Mouse (Mus musculus) kidney, postnatal 0 days (tissue): ENCODE results near the gene Disp1. TPM values are rescaled to one million over a fixed set of nuclear protein-coding genes. Genes with fewer than 3 reads are reported as not detected.
A peak's percentile ranks its signal among the peaks of the same experiment; 100 is the strongest.

Source experiments
- ATAC-seq: fragments of 200-750 bp; cut with Nextera tagmentation; replicated peaks from 2 replicates; pipeline ENCODE4 v1.8.0; 2017; ENCODE audit warnings: low read depth, moderate number of reproducible peaks, moderate TSS enrichment, moderate library complexity; ENCODE audit not compliant: low FRiP score
- DNase-seq: peaks from one replicate; pipeline ENCODE4 v3.0.0-alpha.2; 2016; ENCODE audit warnings: low spot score
- H3K27ac ChIP-seq: fragments of 300-500 bp; sonication (generic); 2 replicates; pipeline ENCODE4 v1.5.1; 2014; ENCODE audit warnings: mild to moderate bottlenecking
- H3K27me3 ChIP-seq: fragments of 300-500 bp; sonication (generic); 2 replicates; pipeline ENCODE4 v1.6.1; 2014; ENCODE audit warnings: low read length, mixed read lengths; ENCODE audit not compliant: insufficient read depth
- H3K36me3 ChIP-seq: fragments of 300-500 bp; sonication (generic); 2 replicates; pipeline ENCODE4 v1.6.1; 2014; ENCODE audit warnings: low read length, mixed read lengths; ENCODE audit not compliant: insufficient read depth
- H3K4me1 ChIP-seq: fragments of 300-500 bp; sonication (generic); replicated peaks from 2 replicates; pipeline ENCODE4 v1.6.1; 2014; ENCODE audit warnings: antibody characterized with exemption, low read length, mixed read lengths; ENCODE audit not compliant: insufficient read depth
- H3K4me2 ChIP-seq: fragments of 300-500 bp; sonication (generic); 2 replicates; pipeline ENCODE4 v1.6.1; 2014; ENCODE audit warnings: mild to moderate bottlenecking, low read length, moderate library complexity, mixed read lengths
- H3K4me3 ChIP-seq: fragments of 300-500 bp; sonication (generic); replicated peaks from 2 replicates; pipeline ENCODE4 v1.5.1; 2014; ENCODE audit warnings: low read depth, low read length
- H3K9ac ChIP-seq: fragments of 300-500 bp; sonication (generic); 2 replicates; pipeline ENCODE4 v1.6.1; 2014; ENCODE audit warnings: low read depth, low read length
- H3K9me3 ChIP-seq: fragments of 300-500 bp; sonication (generic); replicated peaks from 2 replicates; pipeline ENCODE4 v1.6.1; 2016; ENCODE audit warnings: low read length, inconsistent platforms, mixed read lengths
- CTCF ChIP-seq: IDR thresholded peaks from 2 replicates; pipeline ENCODE4 v1.5.1; 2016; ENCODE audit warnings: antibody characterized with exemption, low read depth, mild to moderate bottlenecking, moderate library complexity
- WGBS: fragments of 180-500 bp; shearing (Covaris S2); extraction: QIAGEN DNeasy Blood & Tissue Kit; methylation state at CpG from one replicate; pipeline ENCODE4 v1.1.7; 2014; 5-methylcytosine and 5-hydroxymethylcytosine counted together
- polyA plus RNA-seq: library from polyadenylated mRNA; unstranded; fragments of >200 nt; fragmentation: Nextera tagmentation; extraction: Ambion mirVana; gene quantifications from 2 replicates; pipeline ENCODE4 v1.2.1, GENCODE M21; 2015

Gene Disp1
- polyA plus RNA-seq, 1 experiment from 2014 or later = 8.4 TPM

DNA sequence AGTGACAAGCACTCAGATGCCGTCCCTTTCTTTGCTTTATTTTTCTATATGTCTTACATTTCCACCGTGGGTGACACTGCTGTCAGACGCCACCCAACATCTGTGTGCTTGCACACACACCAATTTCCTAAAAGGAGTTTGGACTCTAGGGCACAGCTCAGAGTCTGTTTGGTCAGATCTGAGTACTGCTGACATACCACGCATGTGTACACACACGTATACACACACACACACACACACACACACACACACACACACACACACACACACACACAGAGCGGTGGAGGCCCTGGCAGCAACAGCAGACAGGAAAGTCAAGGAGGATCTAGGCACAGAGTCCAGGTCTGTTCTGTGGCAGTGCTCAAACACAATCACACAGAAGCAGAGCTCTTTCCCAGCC is 61.1 kb downstream of the Disp1 start:
- DNase-seq (no peak), ATAC-seq (no peak)
- no peaks in the 10 kb centered on the region for H3K9me3 ChIP-seq
- H3K27me3 ChIP-seq = no peaks in the 10 kb centered on the region
- H3K4me1 ChIP-seq = peaks cover 8% of the 10 kb centered on the region
- 83% methylated on average over 6 of the region's 6 CpGs for WGBS
- TF ChIP-seq CTCF = no peak
- H3K9ac ChIP-seq = no peak overlapping the region
- H3K36me3 ChIP-seq = no peaks in the 10 kb centered on the region
- H3K27ac ChIP-seq = no peak overlapping the region
- no peak overlapping the region for H3K4me2 ChIP-seq
- no peak overlapping the region for H3K4me3 ChIP-seq

DNA sequence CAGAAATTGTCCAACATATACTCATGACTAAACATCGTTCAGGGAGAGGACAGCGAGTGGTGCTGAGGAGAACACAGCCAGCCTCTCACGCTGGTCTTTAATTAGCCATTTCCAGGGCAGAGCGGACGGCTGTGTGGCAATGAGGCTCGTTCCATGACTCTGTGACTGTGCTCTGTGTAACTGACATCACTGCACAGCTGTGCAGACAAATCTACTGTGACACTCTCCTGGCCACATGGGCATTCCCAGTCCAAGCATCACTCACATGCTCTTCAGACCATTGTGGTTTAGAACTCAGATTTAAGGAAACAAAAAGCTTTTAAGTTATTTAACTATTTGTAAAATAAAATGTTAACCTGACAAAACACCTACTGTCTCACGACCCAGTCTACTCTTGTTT is 62.1 kb downstream of the Disp1 start:
- Histone ChIP-seq H3K4me1 (peaks cover 12% of the 10 kb centered on the region), H3K36me3 (no peaks in the 10 kb centered on the region), H3K27ac (no peak overlapping the region), H3K4me3 (no peak overlapping the region), H3K4me2 (no peak overlapping the region), H3K9me3 (no peaks in the 10 kb centered on the region), H3K9ac (no peak overlapping the region), H3K27me3 (no peaks in the 10 kb centered on the region)
- no peak for DNase-seq
- ATAC-seq = no peak
- no peak for TF ChIP-seq CTCF
- WGBS = 67% methylated on average over 7 of the region's 7 CpGs

DNA sequence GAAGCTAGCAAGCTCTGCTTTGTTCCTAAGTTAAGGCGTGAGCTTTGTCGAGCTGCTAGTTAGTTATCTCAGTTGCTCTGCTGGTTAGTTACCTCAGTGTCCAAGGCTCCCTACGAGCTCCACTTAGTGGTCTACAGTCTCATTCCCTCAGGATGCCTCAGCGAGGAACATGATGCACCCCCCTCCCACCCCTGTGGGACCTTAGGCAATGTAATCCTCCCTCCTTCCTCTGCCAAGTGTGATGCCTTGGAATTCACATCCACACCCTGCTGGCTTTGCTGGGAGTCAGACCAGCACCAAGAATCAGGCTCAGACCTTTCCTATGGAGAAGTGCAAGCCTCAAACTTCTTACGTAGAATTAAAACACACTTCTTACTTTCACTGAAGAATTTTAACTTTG is 65.7 kb downstream of the Disp1 start:
- no peaks in the 10 kb centered on the region for H3K9me3 ChIP-seq
- peak; percentile 49 for DNase-seq
- no peak for ATAC-seq
- no peak for TF ChIP-seq CTCF
- H3K4me1 ChIP-seq = peaks cover 12% of the 10 kb centered on the region
- no peak overlapping the region for H3K9ac ChIP-seq
- 56% methylated on average over 5 of the region's 5 CpGs for WGBS
- no peak overlapping the region for H3K4me3 ChIP-seq
- H3K27ac ChIP-seq = no peak overlapping the region
- H3K27me3 ChIP-seq = no peaks in the 10 kb centered on the region
- H3K36me3 ChIP-seq = no peaks in the 10 kb centered on the region
- no peak overlapping the region for H3K4me2 ChIP-seq

DNA sequence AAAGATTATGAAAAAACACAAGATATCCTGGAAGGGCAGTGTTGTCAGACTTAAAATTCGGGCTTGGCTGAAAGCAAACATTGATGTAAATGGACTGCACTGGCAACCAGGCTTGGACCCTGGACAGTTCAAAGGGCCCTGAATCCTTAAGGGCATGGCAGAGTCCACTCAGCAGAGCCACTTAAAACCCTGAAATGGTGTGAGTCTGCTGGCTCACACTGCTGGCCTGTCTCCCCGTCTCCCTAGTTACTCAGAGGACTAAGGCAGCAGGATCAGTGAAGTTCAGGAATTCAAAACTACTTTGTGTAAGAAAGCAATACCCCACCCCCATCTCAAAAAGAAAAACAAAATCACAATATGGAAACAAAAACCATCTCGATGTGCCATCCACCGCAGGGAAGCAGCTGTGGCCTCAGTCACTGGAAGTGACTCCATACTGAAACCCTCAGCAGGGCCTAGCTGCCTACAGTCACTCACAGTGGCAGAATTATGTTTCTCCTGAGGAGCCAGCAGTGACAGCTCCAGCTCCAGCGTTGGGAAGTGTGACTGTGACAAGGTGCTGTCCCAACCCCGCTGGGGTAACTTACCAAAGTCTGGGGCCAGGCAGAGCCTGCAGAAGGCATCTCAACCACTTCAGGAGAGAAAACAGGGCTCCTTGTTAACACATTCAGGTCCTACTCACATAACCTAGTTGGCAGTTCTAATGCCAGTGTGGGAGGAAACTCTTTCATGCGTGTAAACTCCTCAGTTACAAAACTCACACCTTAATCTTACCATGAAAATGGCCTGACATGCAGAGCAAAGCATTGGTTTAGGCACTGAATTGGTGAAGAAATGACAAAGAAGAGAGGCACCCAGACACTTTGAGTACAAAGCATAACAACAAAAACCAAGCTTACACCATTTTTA is 66.8 kb downstream of the Disp1 start:
- Histone ChIP-seq H3K9ac (no peak overlapping the region), H3K4me1 (peaks cover 12% of the 10 kb centered on the region), H3K36me3 (no peaks in the 10 kb centered on the region), H3K4me2 (no peak overlapping the region), H3K27ac (0 out of 2 replicates have a peak overlapping the region, but pooled peaks have one; percentile 32), H3K27me3 (no peaks in the 10 kb centered on the region), H3K4me3 (no peak overlapping the region), H3K9me3 (no peaks in the 10 kb centered on the region)
- no peak for TF ChIP-seq CTCF
- DNase-seq = peak; percentile 50
- ATAC-seq = no peak
- WGBS = 27% methylated on average over 7 of the region's 7 CpGs

DNA sequence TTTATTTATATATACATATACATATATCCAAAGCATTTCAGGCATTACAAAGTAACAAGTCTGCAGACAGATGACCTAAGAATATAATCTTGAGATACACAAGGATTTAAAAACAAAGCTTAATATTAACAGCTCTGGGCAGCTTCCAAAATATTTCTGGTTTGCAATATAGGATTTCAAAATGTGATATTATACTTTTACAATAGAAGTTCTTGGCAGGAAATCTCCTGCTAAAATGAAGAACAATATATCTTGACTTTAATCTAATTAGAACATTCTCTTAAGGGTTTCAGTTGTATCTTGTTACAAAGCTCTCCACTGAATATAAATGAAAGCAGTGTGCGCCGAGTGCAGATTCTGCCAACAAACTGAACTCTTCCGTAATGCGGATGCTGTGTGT is 68.0 kb downstream of the Disp1 start:
- ATAC-seq = no peak

DNA sequence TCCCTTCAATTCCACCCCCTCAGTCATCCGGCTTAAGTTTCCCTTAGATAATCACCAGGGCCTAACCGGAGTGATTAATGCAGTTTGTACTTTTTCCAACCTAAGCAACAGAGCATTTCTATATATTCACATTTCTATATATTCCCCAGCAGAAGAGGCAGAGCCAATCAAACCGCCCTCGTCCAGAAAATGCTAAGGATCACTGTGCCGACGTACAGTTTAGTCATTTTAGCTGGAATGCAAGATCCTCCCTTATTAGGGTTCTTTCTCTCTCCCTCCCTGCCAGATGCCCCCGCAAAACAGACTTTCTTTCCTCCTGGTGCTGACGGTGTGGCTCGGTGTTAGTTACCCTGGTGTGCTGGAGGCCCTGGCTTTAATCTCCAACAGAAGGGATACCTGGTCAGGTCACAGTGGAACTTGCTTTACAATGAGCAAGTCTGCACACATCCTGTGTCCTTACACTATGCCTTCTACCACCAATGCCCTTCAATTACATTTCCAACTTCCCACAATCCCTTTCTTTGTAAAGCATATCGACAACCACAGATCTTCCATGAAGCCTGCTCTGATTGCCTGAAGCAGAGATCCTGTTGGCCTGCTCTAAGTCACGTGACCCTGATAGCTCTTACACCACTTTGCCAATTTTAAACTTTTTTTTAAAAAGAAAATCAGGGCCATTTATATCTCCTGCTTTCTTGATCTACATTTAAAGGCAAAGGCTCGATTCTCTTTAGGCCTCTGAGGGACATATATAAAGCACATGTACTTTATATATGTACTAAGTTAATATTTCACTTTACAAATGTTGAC is 69.6 kb downstream of the Disp1 start:
- Histone ChIP-seq H3K27me3 (no peaks in the 10 kb centered on the region), H3K4me1 (peaks cover 14% of the 10 kb centered on the region), H3K9ac (no peak overlapping the region), H3K9me3 (no peaks in the 10 kb centered on the region), H3K4me2 (no peak overlapping the region), H3K4me3 (no peak overlapping the region), H3K36me3 (no peaks in the 10 kb centered on the region), H3K27ac (no peak overlapping the region)
- peak; percentile 57 for DNase-seq
- TF ChIP-seq CTCF = no peak
- WGBS = 49% methylated on average over 12 of the region's 12 CpGs
- no peak for ATAC-seq

More for the DNA sequence above, 68.0 kb downstream of the Disp1 start:
- no peak for DNase-seq
- Histone ChIP-seq H3K27me3 (no peaks in the 10 kb centered on the region), H3K4me2 (no peak overlapping the region), H3K9me3 (no peaks in the 10 kb centered on the region), H3K9ac (no peak overlapping the region), H3K27ac (no peak overlapping the region), H3K4me3 (no peak overlapping the region), H3K36me3 (no peaks in the 10 kb centered on the region), H3K4me1 (peaks cover 12% of the 10 kb centered on the region)
- 89% methylated on average over 4 of the region's 4 CpGs for WGBS
- TF ChIP-seq CTCF = no peak
